Mouse (Mus musculus) kidney, postnatal 10 days (tissue): ENCODE results near the gene Cdh15.

Experiments
- DNase-seq: peaks from one replicate; pipeline ENCODE4 v3.0.0; 2021; ENCODE audit warnings: mixed read lengths

The Cdh15 gene

GRCm38 (mm10) chr8:122845662-122846061, 2.1 kb upstream of the Cdh15 start:
- peak; percentile 53 for DNase-seq

DNA sequence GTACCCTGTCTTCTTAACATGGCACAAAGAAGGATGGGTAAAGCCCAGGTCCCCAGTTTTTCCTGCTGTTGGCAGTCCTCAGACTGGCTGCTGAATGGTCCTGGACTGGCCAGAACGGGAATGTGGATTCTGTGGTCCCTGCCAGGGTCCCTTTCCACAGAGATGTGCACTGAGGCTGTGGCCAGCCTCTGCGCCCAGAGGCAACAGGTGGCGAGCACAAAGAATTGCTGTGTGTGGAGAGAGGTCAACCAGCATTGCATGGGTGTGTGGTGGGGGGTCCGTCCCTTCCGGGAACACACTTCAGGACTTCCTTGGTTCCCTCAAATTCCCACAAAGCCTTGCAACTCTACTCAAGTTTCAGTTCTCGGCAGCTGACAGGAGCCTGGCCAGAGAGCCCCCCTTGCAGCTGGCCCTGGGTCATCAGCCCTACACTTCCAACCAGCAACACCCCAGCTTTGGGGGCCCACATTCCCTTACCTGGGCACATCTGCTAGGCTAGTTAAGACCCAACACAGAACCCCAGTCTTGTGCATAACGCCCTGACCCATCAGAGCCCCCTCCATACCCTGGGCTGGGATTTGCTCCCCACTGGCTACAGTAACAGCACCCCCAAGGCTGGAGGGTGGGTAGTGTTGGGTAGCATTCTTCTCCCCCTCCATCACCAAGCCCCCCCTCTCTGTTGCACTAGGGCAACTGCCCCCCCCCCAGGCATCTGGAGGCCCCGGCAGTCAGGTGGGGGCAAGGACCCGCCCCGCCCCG, 1.6 kb downstream of the Cdh15 start:
- no peak for DNase-seq

DNA sequence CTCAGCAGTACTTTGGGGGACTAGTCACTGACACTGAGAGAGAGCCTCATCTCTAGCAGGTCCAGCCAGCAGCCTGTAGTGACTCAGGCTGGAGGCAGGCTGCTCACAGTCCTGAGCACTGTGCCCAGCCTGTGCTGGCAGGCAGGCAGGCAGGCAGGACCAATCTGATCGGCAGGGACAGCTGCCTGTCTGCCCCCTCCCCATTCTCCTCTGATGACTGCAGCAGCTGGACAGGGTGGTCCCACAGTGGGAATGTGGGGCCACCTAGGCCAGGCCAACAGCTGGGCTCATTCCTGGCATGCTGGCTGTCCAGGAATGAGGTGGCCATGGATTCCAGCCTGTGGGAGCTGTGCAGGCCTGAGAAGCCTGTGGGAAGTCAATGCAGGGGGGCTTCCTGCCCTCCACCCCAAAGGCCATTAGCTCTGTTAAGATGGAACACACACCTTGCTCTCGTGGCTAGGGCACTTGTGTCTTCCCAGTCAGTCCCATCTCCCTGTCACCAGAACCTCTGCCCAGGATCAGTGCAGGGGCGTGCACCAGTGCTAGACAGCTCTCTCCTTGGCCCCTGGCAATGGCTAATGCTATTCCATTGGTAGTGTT, 3.0 kb downstream of the Cdh15 start:
- DNase-seq, result no peak

- no peak for DNase-seq
Measured at GRCm38 (mm10) chr8:122851692-122852545, 4.2 kb downstream of the Cdh15 start.

DNA sequence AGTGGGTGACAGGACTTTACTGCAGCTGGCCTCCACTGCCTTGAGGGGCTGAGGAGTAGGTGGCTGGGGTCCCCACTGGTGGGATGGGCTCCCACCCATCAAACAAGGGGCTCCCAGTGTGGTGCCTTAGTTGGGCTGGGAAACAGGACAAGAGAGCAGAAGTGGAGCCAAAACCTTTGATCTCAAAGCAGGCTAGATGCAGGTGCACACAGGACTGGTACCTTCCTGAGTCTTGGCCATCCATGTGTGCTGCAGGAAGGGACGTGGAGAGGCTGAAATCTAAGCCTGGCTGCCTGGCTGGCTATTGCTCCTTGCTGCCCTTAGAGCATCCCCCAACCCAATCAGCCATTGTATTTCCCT, 4.8 kb downstream of the Cdh15 start:
- no peak for DNase-seq

DNA sequence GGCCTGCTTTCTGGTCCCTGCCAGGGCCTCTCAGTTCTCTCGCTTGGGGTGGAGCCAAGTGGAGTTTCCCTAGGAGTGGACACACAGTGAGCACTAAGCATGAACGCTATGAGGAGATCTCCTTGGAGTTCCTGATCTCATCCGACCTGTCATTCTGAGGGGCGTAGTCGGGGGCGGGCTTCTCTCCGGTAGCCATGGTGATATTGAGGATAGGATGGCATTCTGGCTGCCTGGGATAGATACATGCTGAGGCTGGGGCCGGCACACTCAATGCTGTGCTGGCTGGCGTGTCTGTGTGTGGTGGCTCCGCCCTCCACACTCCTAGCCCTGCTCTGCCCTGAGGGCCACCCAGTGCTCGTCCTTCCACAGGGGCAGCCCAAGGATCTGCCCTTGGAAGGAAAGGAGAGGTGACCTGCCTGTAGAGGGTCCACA, 5.6 kb downstream of the Cdh15 start:
- DNase-seq, result no peak

DNA sequence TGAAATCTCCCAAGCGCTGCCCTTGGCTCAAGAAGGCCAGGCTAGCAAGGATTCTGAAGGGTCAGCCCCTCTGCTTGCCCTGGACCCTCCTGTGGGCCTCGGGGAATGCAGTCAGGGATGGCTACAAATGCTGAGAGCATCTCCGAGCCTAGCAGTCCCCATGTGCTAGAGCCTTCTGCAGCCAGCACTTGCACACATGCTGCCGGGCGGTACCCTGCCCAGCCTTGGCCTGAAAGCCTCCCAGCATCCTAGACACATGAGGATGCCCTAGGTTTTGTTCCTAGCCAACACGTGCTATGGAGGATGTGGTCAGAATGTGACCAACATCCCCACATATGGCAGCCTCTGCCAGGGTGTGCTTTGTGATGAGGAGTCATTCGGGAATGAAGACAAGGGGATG, 6.6 kb downstream of the Cdh15 start:
- no peak for DNase-seq

DNA sequence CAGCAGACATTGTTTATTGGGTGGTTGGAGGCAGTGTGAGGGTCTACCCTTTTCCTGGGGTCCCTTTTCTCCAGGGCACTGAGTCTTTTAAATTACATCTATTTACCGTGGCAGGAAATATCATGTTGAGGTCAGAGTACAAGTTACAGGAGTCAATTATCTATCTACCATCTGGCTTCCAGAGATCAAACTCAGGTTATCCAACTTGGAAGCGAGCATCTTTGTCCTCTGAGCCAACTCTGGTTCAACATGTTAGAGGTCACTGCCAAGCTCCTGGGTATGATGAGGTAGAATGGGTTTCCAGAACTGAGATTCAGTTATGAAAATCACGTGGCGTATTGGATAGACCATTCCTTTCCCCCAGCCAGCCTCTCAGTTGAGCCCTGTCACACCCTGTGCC, 7.4 kb downstream of the Cdh15 start:
- no peak for DNase-seq

DNA sequence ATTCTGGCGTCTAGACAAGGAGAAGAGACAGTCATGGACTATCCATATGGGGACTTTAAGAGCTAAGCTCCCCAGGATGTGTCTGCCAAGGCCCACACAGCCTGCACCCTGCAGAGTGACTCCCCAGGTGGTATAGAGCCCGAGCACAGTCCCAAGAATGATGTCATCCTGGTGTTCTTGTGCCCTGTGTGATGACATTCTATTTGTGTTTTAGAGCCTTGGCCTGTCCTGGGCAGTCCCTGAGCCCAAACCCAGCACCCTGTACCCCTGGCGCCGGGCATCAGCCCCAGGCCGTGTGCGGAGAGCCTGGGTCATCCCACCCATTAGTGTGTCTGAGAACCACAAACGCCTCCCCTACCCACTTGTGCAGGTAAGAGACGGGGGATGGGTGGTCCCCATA, 8.5 kb downstream of the Cdh15 start:
- DNase-seq, result no peak

DNA sequence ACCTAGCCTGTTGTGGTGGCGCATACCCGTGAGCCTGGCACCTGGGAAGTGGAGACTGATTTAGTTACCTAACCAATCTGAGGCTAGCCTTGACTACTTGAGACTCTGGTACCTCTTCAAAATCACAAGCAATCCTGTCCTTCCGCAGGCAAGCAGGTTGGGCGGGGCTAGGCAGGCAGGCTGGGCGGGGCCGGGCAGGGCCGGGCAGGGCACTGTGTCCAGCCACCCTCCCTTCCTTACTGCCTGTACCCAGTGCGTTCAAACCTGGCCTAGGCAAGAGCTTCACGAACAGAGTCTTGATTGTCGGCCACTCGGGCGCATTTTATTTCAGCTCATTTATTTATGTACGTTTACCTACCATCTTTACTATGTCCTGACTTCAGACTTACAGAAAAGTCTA, 12.1 kb downstream of the Cdh15 start:
- DNase-seq, result no peak

DNA sequence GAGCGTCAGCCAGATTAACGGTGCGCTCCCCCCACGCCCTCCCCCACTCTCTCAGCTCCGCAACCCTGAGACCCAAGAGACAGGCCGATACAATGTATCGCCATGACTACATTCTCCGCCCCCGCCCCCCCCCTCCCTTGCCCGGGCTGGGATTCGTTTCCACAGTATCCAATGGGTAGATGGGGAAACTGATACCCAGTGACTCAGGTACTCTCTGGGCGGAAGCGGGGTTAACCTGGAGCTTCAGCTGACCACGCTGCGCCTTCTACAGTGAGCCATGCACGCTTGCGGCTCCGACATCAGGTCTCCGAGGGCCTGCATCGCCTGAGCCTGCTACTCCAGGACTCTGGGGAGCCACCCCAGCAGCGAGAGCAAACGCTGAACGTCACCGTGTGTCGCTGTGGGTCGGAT, 17.0 kb downstream of the Cdh15 start:
- no peak for DNase-seq

- peak; percentile 27 for DNase-seq
Measured at GRCm38 (mm10) chr8:122865441-122865840, 17.7 kb downstream of the Cdh15 start.

GRCm38 (mm10) chr8:122866231-122866630, 18.5 kb downstream of the Cdh15 start:
- DNase-seq, result no peak

DNA sequence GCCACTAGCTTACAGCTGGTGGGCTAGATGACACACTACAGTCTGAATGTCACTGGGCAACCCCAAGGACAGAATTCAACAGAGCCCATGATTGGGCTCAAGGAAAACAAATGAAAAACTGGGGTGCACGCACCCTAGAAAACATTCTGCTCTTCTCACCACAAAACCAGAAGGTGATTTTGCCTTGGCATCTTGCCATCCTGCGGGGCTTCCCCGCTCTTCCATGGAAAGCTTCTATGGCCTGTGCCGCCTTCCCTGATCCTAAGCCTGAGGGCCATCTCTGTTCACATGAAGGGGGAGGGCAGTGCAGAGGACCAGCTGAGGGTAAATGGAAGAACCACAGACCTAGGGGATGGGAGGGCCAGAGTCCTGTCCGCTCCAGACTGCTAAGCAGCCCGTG, 20.2 kb downstream of the Cdh15 start:
- no peak for DNase-seq

DNA sequence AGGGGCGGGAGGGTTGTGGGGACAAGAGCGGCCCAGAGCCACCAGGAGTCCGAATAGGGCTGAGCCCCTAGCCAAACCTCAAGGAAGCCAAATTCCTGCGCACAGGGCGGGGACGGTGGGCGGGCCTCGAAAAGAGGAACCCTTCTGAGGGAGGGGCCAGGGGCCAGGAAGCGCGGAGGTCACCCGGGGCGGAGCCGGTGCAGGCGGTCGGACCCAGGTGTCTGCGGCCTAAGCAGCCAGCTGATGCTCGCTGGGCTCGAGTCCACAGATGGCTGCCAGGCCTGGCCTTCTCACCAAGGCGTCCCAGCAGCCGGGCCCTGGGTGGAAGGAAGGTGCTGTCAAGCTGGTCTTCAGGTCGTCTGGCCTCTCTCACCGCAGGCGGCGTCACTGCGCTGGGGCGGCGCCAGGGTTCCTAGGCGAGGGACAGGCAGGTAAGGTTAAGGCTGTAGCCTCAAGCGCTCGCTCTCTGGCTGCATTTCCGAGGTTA, 22.7 kb downstream of the Cdh15 start:
- DNase-seq, result peak; percentile 42

- DNase-seq, result no peak
Measured at GRCm38 (mm10) chr8:122871663-122872062, 23.9 kb downstream of the Cdh15 start.

GRCm38 (mm10) chr8:122873171-122873570, 25.4 kb downstream of the Cdh15 start:
- no peak for DNase-seq

GRCm38 (mm10) chr8:122875186-122875585, 27.4 kb downstream of the Cdh15 start:
- DNase-seq, result no peak

- no peak for DNase-seq
Measured at GRCm38 (mm10) chr8:122878231-122878630, 30.5 kb downstream of the Cdh15 start.

DNA sequence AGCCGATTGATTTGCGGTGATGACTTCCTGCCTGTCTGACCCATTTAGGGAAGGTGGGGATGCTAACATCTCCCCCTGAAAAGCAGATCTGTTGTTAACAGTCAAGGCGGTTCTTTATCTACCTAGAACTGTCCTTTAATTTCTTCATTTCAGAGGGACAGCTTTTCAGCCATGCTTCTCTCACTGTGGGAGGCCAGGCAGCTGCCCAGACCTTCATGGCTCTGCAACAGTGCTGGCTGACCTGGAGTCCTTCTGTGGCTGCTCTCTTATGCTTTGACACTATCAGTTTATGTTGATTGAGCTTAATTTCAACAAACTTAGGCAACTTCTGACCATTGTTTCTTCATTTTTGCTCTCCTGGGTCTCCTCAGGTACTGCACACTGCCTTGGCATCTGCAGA, 32.5 kb downstream of the Cdh15 start:
- no peak for DNase-seq

DNA sequence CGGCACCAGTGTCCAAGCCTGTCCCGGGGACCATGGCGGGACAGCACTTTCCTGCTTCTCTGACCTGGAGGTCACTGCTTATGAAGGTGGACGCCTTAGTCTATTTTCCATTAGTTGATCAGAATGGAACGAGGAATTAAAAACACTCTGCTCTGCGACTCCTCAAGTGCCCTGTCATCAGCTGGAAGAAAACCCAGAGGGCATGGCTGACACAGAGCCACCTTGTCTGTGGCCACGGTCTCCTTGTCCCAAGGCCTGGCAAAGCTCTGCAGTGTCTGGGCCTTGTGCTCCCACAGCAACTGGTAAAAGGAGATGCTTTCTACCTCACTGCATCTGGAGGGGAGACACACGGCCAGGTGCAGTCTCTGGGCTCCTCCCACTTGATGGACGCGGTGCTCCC, 35.9 kb downstream of the Cdh15 start:
- no peak for DNase-seq

GRCm38 (mm10) chr8:122891440-122891839, 43.7 kb downstream of the Cdh15 start:
- no peak for DNase-seq

DNA sequence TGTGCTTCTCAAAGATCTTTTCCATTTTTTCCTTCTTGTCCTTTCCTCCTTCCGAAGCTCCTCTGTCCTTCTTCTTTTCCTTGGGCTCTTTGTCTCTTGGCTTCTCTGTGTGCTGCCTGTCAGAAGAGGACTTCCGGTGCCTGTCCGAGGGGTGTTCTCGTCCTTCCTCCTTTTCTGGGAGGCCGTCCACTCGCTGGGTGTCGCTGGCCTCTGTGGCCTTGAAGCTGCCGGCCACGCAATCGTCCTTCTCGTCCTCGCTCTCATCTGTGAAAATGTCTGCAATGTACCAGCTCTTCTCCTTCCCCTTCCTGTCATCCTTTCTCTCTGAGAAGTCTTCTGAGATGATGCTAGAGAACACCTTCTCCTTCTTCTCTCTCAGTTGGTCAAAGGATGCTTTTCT, 45.7 kb downstream of the Cdh15 start:
- no peak for DNase-seq

DNA sequence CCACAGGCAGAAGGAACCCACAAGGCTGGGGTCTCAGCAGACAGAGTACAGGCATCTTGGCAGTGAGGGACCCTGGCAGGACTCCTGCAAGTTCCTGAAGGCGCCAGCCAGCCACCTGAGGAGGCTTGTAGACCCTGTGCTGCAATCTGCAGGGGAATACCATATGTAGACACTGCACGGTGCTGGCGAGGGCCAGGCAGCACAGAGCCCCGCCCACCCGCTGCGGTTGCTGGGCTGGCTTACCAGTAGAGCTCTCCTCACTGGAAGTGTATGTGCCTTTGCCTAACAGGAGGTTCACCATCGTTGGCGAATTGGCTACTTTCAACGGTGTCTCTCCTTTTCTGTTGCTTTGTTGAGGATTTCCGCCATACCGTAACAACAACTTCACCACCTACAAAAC, 48.6 kb downstream of the Cdh15 start:
- DNase-seq, result no peak
